Mouse (Mus musculus) liver, postnatal 0 days (tissue): ENCODE measurements around the gene Gpcpd1.

Experiments
- CTCF ChIP-seq: sonication (generic); IDR thresholded peaks from 2 replicates; pipeline ENCODE4 v1.5.1; 2016; ENCODE audit warnings: antibody characterized with exemption, low read depth
- EP300 ChIP-seq: IDR thresholded peaks from 2 replicates; pipeline ENCODE4 v1.6.1; 2016; ENCODE audit warnings: antibody characterized with exemption, low read depth, mild to moderate bottlenecking

DNA sequence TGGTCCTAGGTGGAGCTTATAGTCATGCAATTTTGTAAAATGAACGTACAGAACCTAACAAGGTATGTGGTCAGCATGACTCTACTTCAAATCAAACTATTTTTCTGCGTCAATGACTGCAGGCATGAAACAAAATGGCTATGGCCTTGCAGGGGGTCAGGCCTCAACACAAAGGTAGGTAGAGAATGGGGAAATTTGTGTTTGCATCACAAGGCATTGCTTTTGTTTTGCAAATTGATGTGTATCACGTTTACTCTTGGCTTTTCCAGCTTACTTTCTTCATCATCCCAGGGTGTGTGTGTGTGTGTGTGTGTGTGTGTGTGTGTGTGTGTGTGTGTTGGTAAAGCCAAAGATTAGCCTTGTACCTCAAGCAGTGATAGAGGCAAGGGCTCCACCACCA lies 30.2 kb upstream of the Gpcpd1 start:
- TF ChIP-seq CTCF, result no peak
- no peak for TF ChIP-seq EP300
